Mouse (Mus musculus): Measurements from ENCODE around the gene Rnf141. TPM values are rescaled to one million over a fixed set of nuclear protein-coding genes. Genes with fewer than 3 reads are reported as not detected.

Rnf141 gene
- total and polyA plus RNA-seq, 2 experiments from 2014 or later = 44.9 to 81.8 TPM

DNA sequence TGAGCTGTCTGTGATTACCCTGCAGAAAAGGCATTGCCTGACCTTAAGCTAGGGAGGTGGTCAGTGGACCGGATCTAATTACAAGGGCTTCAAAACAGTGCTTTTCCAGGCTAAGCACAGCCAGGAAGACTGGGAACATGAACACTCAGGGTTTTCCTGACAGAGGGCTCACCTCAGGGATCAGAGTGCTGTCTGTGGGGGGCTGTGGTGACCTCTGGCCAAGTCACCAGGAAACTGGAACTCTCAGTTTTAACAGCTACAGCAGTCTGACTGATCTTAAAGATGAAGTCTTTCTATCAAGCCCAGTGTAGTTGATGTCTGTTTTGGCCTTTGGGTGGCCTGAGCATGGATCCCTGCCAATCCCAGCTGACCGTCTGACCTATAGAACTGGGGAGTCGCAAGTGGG lies 58.5 kb downstream of the Rnf141 start:
- Histone ChIP-seq H3K4me3 (ENCODE audit: low read depth, low read length) (no peak overlapping the region), H3K27me3 (ENCODE audit: insufficient read depth, low read length) (no peaks in the 10 kb centered on the region), H3K9ac (no peak overlapping the region), H3K9me3 (ENCODE audit: low read length) (no peaks in the 10 kb centered on the region), H3K36me3 (ENCODE audit: insufficient read depth) (no peaks in the 10 kb centered on the region), H3K27ac (ENCODE audit: low read depth, low read length) (no peak overlapping the region), H3K4me1 (ENCODE audit: insufficient read depth) (no peaks in the 10 kb centered on the region), H3K4me2 (ENCODE audit: low read depth) (no peak overlapping the region)
- no peak for TF ChIP-seq CTCF (IDR thresholded peaks at IDR 0.05; ENCODE audit: low read depth)
- ATAC-seq (no peak), DNase-seq (no peak)
- 69% methylated on average over 3 of the region's 3 CpGs for whole genome bisulfite sequencing

DNA sequence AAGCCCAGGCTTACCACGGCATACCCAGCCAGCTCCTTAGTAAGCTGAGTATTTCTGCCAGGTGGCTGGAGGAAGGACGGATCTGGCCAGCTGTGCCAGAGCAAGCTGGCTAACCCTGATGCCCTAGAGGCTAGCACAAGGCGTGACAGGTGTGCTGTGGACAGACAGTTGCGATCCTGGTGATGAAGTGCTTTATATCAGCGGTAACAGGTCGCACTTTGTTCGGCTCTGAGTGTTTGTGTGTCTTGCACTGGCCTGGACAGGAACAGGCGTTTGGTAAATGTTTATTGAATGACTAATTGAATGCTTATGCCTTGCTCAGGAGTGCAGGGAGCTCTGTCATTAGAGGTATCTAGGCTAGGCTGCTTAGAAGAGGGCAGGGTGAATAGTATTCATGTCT lies 59.3 kb downstream of the Rnf141 start:
- no peak for TF ChIP-seq CTCF (IDR thresholded peaks at IDR 0.05; ENCODE audit: low read depth)
- Histone ChIP-seq H3K27me3 (ENCODE audit: insufficient read depth, low read length) (no peaks in the 10 kb centered on the region), H3K27ac (ENCODE audit: low read depth, low read length) (no peak overlapping the region), H3K9ac (no peak overlapping the region), H3K4me3 (ENCODE audit: low read depth, low read length) (no peak overlapping the region), H3K4me1 (ENCODE audit: insufficient read depth) (no peaks in the 10 kb centered on the region), H3K36me3 (ENCODE audit: insufficient read depth) (no peaks in the 10 kb centered on the region), H3K9me3 (ENCODE audit: low read length) (no peaks in the 10 kb centered on the region), H3K4me2 (ENCODE audit: low read depth) (no peak overlapping the region)
- ATAC-seq (no peak), DNase-seq (no peak)
- WGBS = 72% methylated on average over 8 of the region's 8 CpGs

DNA sequence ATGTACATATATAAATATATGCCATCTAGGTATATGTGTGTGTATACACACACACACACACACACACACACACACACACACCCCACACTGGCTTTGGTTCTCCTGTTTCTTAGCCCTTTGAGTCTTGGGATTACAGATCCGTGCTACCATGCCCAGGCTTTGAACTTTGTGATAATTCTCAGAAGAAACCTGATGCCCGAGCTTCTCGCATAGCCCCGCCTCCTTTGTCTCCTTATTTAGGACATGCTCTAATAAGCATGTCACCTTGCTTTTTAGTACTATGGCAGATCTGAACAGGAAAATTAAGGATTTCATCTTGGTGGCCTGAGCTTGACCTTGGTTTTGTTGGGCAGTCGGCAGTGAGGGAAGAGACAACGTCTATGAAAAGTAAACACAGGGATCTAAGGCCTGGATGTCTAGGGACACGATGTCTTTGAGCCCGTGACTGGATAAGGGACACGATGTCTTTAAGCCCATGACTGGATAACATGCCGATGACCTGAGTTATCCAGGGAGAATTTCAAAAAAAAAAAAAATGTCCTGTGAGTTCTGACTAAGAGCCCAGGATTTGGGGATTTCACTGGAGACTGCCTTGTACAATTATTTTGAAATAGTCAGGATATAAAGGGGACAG lies 61.3 kb downstream of the Rnf141 start:
- Histone ChIP-seq H3K4me1 (ENCODE audit: insufficient read depth) (no peaks in the 10 kb centered on the region), H3K4me3 (ENCODE audit: low read depth, low read length) (no peak overlapping the region), H3K27me3 (ENCODE audit: insufficient read depth, low read length) (no peaks in the 10 kb centered on the region), H3K36me3 (ENCODE audit: insufficient read depth) (0 out of 2 replicates have a peak, but pooled peaks cover 3% of the 10 kb centered on the region), H3K27ac (ENCODE audit: low read depth, low read length) (no peak overlapping the region), H3K4me2 (ENCODE audit: low read depth) (no peak overlapping the region), H3K9me3 (ENCODE audit: low read length) (no peaks in the 10 kb centered on the region), H3K9ac (no peak overlapping the region)
- no peak for DNase-seq
- TF ChIP-seq CTCF (IDR thresholded peaks at IDR 0.05; ENCODE audit: low read depth) = no peak
- ATAC-seq = no peak
- 47% methylated on average over 10 of the region's 10 CpGs for WGBS

DNA sequence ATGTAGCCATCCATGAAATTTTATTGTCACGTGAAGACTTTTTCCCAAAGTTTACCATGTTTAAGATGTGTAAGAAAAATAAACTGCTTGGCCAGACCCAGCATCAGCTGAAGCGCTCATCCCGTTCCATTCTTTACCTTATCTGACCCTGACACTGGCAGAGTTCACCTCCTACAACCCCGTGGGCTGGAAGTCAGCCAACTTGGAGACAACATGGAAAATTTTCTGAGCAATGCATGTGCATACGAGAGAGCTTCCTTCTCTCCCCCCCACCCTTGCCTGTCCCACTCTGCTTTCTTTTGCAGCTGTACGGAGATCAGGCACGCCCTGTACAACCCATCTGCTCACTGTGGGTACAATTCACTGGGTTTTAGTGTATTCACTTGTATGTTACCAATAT lies 62.1 kb downstream of the Rnf141 start:
- ATAC-seq = no peak
- Histone ChIP-seq H3K4me1 (ENCODE audit: insufficient read depth) (no peaks in the 10 kb centered on the region), H3K4me3 (ENCODE audit: low read depth, low read length) (no peak overlapping the region), H3K4me2 (ENCODE audit: low read depth) (no peak overlapping the region), H3K27me3 (ENCODE audit: insufficient read depth, low read length) (no peaks in the 10 kb centered on the region), H3K36me3 (ENCODE audit: insufficient read depth) (0 out of 2 replicates have a peak, but pooled peaks cover 3% of the 10 kb centered on the region), H3K27ac (ENCODE audit: low read depth, low read length) (no peak overlapping the region), H3K9ac (no peak overlapping the region), H3K9me3 (ENCODE audit: low read length) (no peaks in the 10 kb centered on the region)
- WGBS = 63% methylated on average over 7 of the region's 7 CpGs
- DNase-seq = no peak
- no peak for TF ChIP-seq CTCF (IDR thresholded peaks at IDR 0.05; ENCODE audit: low read depth)

DNA sequence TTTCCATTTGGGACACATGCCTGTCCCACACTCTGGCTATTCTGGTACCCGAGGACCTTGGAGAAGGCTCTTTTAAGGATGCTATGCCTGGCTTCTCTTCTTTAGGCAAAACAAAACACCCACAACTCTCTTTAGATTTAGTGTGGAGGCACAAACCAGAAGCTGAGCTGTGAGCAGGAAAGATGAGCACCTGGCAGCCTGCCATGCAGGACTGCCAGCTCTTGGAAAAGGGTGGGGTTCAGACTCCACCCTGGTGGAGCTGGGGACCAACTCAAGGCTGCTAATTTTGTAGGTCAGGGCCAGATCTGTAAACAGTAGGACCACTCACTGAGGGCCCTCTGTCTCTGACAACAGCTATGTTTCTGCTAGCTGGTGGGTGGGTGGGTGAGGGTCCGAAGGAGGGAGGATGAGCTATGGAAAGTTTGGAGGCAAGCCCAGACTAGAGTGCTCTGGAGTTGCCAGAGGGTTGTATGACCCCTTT lies 63.0 kb downstream of the Rnf141 start:
- no peaks in the 10 kb centered on the region for H3K27me3 ChIP-seq (ENCODE audit: insufficient read depth, low read length)
- no peak overlapping the region for H3K9ac ChIP-seq
- WGBS = 38% methylated on average over 2 of the region's 2 CpGs
- H3K36me3 ChIP-seq (ENCODE audit: insufficient read depth) = 0 out of 2 replicates have a peak, but pooled peaks cover 3% of the 10 kb centered on the region
- ATAC-seq (no peak), DNase-seq (no peak)
- no peaks in the 10 kb centered on the region for H3K4me1 ChIP-seq (ENCODE audit: insufficient read depth)
- H3K27ac ChIP-seq (ENCODE audit: low read depth, low read length) = 0 out of 2 replicates have a peak overlapping the region, but pooled peaks have one; percentile 9
- no peaks in the 10 kb centered on the region for H3K9me3 ChIP-seq (ENCODE audit: low read length)
- no peak overlapping the region for H3K4me3 ChIP-seq (ENCODE audit: low read depth, low read length)
- H3K4me2 ChIP-seq (ENCODE audit: low read depth) = no peak overlapping the region
- no peak for TF ChIP-seq CTCF (IDR thresholded peaks at IDR 0.05; ENCODE audit: low read depth)

DNA sequence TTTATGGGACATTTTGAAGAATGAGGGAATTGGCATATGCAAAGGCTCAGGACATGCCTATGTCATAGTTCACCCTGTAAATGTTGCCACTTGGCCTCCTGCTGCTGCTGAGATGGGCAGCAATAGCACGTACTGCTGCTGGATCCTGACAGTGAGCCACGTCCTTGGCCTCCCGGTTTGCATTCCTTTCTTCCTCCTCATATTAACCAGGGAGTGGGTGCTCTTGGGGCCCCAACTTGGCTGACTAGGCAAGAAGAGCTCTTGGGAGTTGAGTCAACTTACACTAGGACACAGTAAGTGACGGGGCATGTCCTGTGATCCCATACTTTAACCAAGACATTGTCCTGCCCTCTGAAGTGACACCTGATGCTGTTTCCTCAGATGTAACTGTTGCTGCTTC lies 63.7 kb downstream of the Rnf141 start:
- Histone ChIP-seq H3K36me3 (ENCODE audit: insufficient read depth) (0 out of 2 replicates have a peak, but pooled peaks cover 3% of the 10 kb centered on the region), H3K4me1 (ENCODE audit: insufficient read depth) (no peaks in the 10 kb centered on the region), H3K9me3 (ENCODE audit: low read length) (no peaks in the 10 kb centered on the region), H3K27ac (ENCODE audit: low read depth, low read length) (peak overlapping the region; percentile 69; the same call in 1 of the 2 replicates), H3K27me3 (ENCODE audit: insufficient read depth, low read length) (no peaks in the 10 kb centered on the region), H3K4me3 (ENCODE audit: low read depth, low read length) (no peak overlapping the region), H3K4me2 (ENCODE audit: low read depth) (no peak overlapping the region), H3K9ac (no peak overlapping the region)
- TF ChIP-seq CTCF (IDR thresholded peaks at IDR 0.05; ENCODE audit: low read depth) = no peak
- DNase-seq = no peak
- WGBS = 88% methylated on average over 4 of the region's 4 CpGs
- no peak for ATAC-seq

DNA sequence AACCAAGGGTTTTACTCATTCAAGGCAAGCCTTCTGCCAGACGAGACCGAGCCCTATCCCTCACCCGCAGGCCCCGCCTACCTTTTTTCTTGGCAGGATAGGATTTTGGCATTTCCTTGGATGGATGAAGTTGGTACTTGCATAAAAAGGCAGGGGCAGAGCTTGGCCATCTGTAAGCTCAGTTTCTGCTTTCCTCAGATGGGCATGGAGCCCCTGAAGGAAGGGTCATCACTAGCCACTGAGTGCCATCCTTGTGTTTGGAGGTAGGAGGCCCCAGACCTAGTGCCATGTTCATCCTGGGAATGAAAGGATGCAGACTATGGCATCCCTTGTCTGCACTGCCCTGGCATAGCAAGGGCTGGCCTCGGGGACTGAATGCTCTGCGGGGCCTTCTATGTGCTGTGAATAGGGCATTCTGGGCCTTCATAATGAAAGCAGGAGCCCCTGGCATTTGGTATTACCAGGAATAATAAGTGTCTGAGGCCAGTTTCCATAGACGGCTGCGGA lies 64.6 kb downstream of the Rnf141 start:
- peak; percentile 68 for DNase-seq
- no peak overlapping the region for H3K4me2 ChIP-seq (ENCODE audit: low read depth)
- H3K4me1 ChIP-seq (ENCODE audit: insufficient read depth) = no peaks in the 10 kb centered on the region
- 0 out of 2 replicates have a peak, but pooled peaks cover 3% of the 10 kb centered on the region for H3K36me3 ChIP-seq (ENCODE audit: insufficient read depth)
- H3K9ac ChIP-seq = no peak overlapping the region
- TF ChIP-seq CTCF (IDR thresholded peaks at IDR 0.05; ENCODE audit: low read depth) = no peak
- H3K27ac ChIP-seq (ENCODE audit: low read depth, low read length) = peak overlapping the region; percentile 69
- WGBS = 35% methylated on average over 8 of the region's 8 CpGs
- H3K9me3 ChIP-seq (ENCODE audit: low read length) = no peaks in the 10 kb centered on the region
- no peak overlapping the region for H3K4me3 ChIP-seq (ENCODE audit: low read depth, low read length)
- H3K27me3 ChIP-seq (ENCODE audit: insufficient read depth, low read length) = no peaks in the 10 kb centered on the region
- ATAC-seq = peak; percentile 90
